Mouse (Mus musculus) adrenal gland, adult 2 months (tissue): ENCODE measurements at regions not wholly inside any gene's neighbourhood (a gene's known extent, or its start where the extent isn't known, plus 50 kb on each side); places are given as distances from the start of the nearest gene placed in this dataset.
A peak's percentile ranks its signal among the peaks of the same experiment; 100 is the strongest.

Source experiments
- DNase-seq: peaks from one replicate; pipeline ENCODE4 v3.0.0; 2021

DNA sequence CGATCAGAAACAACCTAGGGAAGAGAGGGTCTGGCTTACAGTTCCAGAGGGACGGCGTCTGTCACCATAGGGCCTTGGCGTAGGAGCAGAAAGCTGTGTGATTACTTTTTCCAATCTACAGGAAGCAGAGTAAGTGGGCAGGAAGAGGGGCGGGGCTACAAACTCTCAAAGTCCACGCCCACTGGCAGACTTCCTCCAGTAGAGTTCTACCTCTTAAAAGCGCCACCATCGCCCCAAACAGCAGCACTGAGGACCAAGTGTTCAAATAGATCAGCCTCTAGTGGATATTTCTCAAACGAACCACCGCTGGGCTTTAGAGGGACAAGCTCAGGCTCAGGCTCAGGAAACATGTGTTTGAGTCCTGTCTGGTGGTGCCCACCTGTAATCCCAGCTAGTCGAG lies 231.2 kb upstream of the Msx2 start:
- DNase-seq, result no peak

DNA sequence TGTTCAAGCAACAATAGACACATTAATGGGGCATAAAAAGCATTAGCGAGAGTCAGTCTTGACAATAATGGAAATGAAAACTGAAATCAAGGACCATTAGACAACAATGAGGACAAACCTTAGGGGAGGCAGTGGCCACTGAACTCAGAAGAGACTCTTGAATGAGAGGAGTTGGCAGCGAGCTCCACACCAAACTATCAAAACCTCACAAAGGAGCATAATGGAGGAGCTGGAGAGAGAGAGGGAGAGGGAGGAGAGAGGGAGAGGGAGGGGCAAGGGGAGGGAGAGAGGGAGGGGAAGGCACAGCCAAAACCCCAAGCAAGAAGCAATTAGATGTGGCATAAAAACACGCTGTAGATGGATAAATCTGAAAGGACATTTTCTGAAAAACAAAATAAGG lies 227.4 kb upstream of the Msx2 start:
- DNase-seq, result no peak

DNA sequence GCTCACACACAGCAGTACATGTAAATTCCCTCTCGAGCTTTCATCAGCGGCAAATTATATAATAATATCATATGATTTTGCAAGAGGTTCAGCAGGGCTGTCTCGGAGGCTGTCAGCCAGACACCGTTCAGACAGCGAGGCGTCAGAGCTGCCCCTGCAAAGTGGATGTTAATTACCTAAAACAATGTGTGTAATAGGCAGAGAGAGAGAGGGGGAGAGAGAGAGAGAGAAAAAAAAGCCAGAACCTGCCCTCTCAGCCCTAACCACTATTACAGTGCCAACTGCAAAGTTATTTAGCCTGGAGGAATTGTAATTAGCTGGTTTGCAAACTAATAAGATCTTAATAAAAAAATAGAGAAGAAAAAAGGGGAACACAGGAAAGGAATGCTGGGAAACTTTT lies 225.1 kb upstream of the Msx2 start:
- DNase-seq, result no peak

DNA sequence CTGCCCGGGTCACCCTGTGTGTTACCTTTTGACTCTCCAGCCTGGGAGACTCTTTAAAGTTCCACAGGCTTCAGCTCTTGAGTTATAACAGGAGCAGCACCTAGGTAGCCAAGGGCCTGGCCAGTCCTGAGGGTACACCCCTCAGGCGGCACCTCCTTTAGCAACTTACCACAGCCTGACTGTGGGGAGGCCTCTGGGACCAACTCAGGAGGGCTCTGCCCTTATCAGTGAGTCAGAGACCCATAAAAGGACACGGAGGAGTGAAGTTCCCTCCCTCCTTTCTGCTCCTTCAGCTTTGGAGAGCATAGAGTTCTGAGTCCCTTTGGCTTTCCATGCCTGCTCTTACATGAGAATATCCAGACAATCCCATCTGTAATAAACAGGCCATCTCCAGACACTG lies 222.5 kb upstream of the Msx2 start:
- DNase-seq, result no peak

DNA sequence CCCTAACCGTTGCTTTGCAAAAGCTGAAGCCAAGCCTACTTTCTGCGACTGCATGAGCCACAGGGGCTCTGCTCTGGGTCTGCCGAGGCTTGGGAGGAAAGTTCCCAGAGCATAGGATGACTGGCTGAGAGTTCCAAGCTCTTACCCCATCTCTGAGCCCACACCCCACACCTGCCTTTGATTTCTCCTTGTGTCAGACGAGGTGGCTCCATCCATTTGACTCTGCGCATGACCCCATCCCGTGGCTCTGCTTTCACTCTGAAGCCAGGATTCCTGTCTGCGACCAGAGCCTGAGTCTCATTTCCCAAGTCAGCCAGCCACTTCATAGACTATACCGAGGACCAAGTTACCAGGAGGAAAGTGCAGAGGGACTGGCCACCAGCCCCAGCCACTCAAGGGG lies 216.1 kb upstream of the Msx2 start:
- no peak for DNase-seq

DNA sequence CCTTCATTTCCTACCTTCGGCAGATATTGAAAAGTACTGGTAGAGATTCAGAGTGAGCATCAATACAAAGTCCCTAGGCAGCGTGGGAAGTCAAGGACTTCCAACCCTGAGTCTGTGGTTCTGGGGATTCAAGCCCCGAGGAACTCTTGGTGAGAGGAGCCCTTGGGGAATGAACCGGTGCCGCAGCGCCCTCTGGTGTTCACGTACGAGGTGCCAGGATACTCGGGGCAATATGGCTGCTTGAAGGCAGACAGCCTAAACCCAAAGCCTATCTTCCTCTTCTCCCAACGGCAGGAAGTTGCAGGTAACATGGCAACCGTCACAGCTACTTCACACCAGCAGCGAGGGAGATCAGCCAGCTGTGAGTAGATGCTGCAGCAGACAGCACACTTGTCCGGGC lies 215.6 kb upstream of the Msx2 start:
- DNase-seq, result peak; percentile 74

DNA sequence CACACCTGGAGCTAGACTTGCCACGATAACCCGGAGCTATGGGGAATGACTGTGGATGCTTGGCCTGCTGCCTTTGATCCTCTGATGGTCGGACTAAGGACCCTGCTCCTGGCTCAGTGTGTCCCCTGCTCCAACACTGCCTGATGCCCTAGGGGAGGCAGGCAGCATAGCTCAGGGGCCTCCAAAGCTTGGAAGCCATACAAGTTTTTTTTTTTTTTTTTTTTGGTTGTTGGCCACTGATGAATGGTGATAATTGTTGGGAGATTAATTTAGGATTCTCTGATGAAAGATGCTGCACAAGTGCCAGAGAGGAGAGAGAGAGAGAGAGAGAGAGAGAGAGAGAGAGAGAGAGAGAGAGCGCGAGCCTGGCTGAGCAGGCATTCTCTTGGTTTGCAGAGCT lies 211.6 kb upstream of the Msx2 start:
- DNase-seq, result no peak

DNA sequence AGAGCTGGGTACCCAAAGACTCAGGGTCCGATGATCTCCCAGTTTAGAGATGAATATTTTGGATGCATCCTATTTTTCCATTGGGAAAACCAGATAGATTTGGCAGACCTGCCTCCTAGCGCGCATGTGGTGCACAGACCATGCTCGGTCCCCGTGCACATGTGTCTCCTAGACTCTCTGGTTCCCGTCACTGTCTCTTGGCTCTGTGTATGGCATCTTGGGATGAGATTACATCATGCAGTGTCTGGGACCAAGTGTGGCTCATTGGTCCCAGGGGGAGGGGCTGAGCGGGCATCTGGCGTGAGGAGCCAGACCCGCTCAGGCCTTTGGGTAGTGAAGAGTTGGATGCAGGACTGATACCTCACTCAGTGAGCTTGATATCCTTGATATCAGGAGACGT lies 204.3 kb upstream of the Msx2 start:
- no peak for DNase-seq

DNA sequence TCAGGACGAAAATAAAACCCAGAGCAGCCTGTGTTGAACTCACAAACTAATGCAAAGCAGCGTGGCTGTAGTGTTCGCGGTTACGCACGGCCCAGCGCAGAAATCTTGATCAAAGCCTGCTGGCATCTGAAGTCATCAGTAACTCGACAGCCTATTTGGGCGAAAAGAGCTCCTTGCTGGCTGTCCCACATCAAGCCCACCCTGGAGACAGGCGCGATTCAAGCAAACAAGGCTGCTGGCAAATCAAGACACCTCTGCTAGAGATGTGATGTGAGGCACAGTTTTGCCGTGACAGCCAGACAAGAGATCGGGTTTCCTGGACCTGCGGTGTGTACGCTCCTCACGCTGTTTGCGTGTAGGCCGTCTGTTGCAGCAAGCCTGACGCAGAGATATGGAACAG lies 197.5 kb upstream of the Msx2 start:
- no peak for DNase-seq

DNA sequence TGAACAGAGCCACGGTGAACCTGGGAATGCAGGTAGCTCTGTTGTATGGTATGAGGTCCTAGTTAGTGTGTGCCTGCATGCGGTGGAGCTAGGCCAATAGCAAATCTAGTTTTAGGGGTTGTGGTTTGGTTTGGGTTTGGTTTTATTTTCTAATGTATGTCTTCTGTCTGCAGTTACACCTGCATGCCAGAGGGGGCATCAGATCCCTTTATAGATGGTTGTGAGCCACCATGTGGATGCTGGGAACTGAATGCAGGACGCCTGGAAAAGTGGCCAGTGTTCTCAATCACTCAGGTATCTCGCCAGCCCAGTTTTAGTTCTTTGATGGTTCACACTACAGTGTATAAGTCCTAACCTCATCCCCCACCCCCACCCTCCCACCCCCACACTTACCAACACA lies 194.6 kb upstream of the Msx2 start:
- DNase-seq, result no peak

DNA sequence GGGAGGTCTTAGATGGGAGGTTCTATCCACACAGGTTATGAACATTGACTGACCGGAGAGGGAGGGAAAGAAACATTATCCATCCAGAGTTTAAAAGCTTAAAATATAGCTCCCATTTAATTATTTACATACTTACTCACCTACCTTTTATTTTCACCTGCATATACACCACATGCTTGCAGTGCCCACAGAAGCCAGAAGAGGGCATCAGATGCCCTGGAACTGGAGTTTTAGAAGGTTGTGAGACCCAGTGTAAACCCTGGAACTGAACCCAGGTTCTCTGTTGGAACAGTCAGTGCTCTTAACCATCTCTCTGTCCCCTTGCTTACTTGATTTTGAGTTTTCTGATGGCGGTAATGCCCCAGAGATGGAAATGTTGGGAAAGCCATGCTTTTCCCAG lies 192.7 kb upstream of the Msx2 start:
- DNase-seq, result no peak

DNA sequence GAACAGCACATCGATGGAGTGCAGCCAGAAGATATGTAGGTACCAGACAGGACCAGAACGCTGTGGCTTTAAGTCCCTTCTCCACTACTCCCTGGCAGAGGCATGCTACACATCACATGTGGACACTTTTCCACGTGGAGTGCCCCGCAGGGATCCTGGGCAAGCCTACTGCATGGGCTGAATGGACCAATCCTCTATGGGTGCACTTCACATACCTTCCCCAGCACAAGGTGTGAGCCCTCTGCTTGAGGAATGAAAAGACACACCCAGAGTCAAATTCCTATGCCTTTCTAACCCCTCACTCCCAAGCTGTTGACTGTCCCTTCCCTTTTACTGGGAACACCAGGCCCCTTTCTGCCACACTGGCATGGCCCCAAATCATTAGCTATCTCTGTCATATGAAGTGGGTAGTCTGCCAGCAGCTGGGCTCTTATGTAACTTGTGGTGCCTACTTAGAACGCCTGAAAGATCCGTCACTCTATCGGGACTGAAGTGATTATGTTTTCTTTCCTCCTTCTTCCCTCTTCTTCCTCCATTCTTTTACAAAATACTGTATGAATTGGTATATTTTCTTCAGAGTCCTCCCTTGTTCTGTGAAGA lies 191.9 kb upstream of the Msx2 start:
- no peak for DNase-seq

DNA sequence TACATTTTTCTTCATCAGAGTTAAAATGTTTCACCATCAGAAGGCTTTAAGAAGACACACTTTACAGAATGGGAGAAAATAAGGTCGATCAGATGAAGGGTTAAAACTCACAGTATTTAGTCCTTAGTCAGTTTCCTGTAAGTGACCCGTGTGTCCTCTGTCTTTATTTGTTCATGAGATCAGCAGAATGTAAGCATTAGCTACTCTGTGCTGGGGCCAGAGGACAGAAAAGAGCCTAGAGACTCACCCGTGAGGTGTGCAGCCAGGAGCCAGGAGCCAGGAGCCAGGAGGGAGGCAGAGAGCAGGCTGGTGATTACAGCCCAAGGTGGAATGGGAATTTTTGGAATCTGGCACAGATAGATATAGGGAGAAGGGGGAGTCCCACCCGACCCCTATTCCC lies 180.0 kb upstream of the Msx2 start:
- DNase-seq, result no peak

DNA sequence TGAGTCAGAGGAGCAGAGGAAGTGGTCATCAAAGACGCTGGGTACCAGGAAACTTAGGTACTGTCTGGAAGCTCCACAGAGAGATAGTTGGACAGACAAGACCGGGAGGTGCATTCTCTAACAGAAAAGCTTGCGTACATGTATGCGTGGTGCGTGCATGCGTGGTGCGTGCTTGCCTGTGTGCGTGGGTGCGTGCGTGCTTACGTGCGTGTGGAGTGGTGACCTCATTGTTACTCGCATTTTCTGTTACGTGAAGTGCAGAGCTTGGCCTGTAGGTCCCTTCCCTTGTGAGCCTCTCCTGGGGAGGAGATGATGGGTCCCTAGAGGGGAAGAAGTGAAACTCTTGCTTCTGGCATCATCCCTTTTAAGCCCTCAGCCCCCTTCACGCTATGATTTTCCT lies 175.5 kb upstream of the Msx2 start:
- DNase-seq, result no peak

DNA sequence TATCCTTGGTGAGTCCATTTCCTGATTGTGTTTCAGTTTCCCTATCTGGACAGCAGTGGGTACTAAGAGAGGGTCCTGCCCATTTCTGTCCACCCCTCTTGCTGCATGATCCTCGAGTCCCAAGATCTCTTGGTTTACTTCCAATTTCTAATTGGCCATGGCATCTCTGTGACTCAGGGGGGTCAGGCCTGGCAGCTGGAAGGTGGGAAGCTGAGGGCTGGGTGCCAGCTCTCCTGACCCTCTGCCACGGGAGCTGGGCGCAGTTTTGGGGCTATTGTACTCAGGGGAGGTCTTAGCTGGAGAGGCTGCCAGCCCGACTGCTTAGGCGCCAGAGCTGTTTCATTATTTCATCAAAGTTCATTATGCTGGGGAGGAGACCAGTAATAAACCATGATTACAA lies 169.7 kb upstream of the Msx2 start:
- no peak for DNase-seq

DNA sequence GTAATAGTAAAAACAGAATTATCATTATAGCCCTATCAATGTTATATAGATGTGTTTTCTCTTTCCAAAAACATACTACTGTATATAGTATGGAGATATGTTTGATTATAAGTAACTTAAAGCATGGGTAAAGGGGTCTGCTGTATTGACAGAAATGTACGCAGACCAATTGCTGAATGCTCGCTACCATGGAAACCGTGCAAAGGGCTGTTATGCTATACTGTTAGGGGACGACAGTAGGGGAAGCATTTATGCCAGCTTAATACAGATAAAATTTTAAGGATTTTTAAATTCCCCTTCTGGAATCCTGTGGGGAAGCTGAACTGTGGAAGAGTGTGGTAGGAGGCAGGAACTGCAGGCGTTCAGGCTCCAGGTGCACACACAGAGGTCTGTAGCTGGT lies 166.7 kb upstream of the Msx2 start:
- DNase-seq, result no peak

DNA sequence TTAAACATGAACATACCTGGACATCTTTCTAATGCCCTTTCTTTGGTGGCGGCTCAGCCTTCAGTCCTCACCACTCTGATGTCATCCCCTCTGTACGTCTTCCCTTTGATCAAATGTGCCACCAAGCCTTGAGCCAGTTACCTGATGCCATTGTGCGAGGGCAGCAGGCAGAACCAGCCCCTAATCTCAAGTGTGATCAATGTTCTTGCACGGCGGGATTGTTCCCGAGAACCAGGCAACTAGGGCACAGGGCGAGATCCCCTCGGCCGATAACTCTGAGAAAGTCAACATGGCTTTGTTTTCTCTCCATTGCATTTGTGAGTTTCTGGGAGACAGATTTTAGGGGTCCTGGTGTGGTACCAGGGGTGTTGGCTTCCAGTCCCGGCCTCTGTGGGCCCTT lies 166.2 kb upstream of the Msx2 start:
- DNase-seq, result no peak

DNA sequence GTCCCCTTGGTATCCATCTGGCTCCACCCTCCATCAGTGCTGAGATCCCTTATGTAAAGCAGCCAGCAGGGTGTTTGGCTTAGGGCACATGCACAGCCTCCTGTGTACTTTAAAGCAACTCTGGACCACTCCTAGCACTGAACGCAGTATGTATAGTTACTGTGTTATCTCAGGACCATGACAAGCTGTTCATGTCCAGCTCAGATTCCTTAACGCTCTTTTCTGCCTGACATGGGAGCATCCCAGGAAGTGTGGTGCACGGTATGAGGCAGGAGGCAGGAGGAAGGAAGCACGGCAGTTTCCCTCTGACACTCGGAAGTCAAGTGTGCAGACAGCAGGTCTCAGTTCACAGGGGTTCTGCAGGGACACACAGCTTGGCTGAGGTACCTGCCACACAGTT lies 163.1 kb upstream of the Msx2 start:
- no peak for DNase-seq

DNA sequence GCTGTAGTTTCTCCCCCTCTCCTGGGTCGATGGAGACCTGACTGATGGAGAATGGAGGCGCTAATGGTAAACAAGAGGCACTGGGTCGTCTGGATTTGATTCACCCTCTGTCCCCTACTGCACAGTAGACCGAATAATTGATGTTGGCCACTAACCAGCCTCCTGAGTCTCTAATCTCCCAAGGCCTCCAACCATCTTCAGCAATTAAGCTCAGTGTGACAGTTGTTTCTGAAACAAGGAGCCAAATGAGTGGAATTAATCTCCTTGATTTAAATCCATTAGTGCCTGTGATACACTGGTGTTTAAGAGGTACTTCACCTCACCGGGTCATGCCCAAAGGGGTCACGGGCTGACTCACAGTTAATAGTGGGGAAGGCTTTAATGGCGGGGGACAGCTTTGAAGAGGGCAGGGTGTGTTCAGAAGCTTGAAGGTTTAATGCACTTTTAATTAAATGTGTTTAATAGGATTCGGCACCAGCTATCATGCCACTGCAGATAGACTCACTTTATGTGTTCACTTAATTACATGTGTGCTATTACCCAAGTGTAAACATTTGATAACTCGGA lies 161.8 kb upstream of the Msx2 start:
- no peak for DNase-seq

DNA sequence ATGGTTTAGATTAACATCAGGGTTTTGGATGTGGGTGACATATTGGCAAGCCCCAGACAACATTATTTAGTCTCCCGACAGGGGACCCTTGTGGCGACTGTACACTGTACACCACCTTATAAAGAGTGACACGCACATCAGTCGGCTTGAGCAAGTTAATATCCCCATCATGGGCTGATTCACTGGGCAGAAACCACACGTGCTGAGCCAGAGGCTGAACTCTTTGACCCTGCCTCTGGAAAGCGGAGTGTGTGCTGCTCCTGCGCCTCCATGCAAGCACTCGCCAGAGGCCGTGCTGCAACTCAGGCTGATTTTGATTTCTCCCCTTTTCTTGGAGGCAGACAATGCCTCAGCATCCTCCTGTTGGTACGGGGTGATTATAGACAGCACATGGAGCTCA lies 125.2 kb upstream of the Msx2 start:
- DNase-seq, result no peak

DNA sequence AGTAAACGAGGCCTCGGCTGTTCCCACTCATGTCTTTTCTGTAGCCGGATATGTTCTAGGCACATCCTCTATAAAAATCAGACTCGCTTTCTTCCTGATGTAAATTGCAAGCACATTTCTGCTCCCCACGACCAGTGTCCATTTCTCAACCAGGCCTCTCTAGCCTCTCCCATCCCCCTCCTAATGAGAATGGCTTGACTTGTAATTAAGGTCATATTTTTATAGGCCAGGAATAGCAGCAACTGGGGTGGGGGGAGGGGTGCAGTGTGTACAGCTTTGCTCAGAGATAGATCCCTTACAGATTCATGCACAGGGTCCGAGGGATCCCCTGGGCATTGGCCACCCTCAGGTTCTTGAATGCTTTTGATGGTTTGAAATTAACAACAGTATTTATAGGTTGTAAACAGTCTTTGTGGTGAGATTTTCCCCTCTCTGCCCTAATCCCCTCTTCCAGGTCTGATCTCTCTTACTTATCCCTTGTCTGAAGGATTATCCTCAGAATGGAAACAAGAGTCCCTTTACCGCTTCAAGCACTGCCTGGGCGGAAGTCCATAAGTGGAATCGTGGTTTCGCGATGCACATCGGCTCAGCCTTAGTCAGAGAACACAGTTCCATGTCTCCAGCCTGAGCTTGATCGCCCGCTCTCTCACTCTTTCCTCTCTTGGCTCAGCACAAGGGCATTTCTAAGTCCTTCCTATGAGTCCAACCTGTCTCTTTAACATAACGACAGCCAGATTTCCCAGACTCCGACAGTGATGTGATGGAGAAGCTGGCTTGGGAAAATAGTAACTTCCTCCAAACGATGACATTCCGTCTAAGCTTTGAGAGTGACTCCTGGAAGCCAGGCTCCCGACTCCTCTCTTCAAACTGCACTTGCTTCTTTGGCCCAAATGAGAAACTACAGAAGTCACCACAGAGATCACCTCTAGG lies 124.3 kb upstream of the Msx2 start:
- DNase-seq, result no peak

DNA sequence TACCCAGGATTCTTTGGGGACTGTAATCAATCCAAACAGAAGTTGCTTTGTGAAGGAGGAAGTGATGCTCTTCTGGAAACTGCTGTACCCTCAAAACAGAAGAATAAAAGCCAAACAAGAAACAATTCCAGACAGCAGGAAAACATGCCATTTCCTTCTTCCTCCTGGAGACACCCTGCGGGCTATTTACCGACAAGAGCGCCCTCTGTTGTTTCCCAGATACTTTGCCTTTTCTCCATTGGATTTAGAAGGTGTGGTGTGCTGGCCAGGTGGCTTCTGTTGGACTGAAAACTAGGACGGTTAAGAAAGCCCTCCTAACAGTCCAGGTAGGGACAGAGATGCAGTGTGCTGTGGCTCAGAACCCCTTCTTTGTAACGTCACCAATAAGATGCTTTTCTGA lies 119.9 kb upstream of the Msx2 start:
- peak; percentile 24 for DNase-seq

DNA sequence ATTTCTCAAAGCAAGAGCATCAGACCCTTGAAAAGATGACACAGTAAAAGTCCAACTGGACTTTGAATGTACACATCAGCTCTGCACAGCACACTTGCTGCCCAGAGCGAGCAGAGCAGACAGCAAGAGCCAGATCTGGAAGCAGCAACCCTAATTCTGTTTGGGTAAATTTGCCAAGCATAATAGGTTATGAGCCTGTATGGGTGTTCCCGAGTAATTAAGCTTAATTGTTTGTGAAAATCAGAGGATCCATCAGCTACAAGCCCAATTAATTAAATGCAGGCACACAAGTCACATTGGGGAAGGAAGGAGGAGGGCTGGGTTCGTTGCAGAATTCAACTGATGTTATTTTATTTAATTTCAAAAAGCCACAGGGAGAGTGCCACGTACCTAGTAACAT lies 113.9 kb upstream of the Msx2 start:
- DNase-seq, result no peak
